Mouse (Mus musculus): ENCODE data around the gene Ilf2.

The Ilf2 gene

GRCm38 (mm10) chr3:90508950-90509746, 33.2 kb downstream of the Ilf2 start, which contains the start of gene Chtop:
Gene Chtop, minus strand, starts transcription at chr3:90509498.
- peak; percentile 95 for DNase-seq (ENCODE audit: low read depth, low spot score)

GRCm38 (mm10) chr3:90509747-90510123, 33.8 kb downstream of the Ilf2 start:
- no peak for DNase-seq (ENCODE audit: low read depth, low spot score)

- no peak for DNase-seq (ENCODE audit: low read depth, low spot score)
These were observed 36.4 kb downstream of the Ilf2 start for GRCm38 (mm10) chr3:90512276-90512675.

- DNase-seq (ENCODE audit: low read depth, low spot score): no peak
These were observed 37.2 kb downstream of the Ilf2 start for GRCm38 (mm10) chr3:90512948-90513642.

- DNase-seq (ENCODE audit: low read depth, low spot score): no peak
These were observed 38.1 kb downstream of the Ilf2 start, which contains the start of the genes S100a1 and S100a13 for GRCm38 (mm10) chr3:90513796-90514590. Gene S100a1, minus strand, starts transcription at chr3:90514392. Gene S100a13, plus strand, starts transcription at chr3:90514435.

- DNase-seq (ENCODE audit: low read depth, low spot score): no peak
These were observed 38.8 kb downstream of the Ilf2 start for GRCm38 (mm10) chr3:90514691-90515090.

- DNase-seq (ENCODE audit: low read depth, low spot score): no peak
These were observed 39.3 kb downstream of the Ilf2 start for GRCm38 (mm10) chr3:90515242-90515641.

- no peak for DNase-seq (ENCODE audit: low read depth, low spot score)
These were observed 39.9 kb downstream of the Ilf2 start for GRCm38 (mm10) chr3:90515789-90516188.

GRCm38 (mm10) chr3:90517711-90518110, 41.8 kb downstream of the Ilf2 start:
- no peak for DNase-seq (ENCODE audit: low read depth, low spot score)

GRCm38 (mm10) chr3:90525421-90525820, 49.5 kb downstream of the Ilf2 start:
- DNase-seq (ENCODE audit: low read depth, low spot score): no peak

- no peak for DNase-seq (ENCODE audit: low read depth, low spot score)
These were observed 50.1 kb downstream of the Ilf2 start for GRCm38 (mm10) chr3:90526076-90526475.

- DNase-seq (ENCODE audit: low read depth, low spot score): no peak
These were observed 50.7 kb downstream of the Ilf2 start, which contains the start of gene S100a14 for GRCm38 (mm10) chr3:90526580-90526979. Gene S100a14, plus strand, starts transcription at chr3:90526856.

GRCm38 (mm10) chr3:90527291-90527873, 51.5 kb downstream of the Ilf2 start:
- DNase-seq (ENCODE audit: low read depth, low spot score): no peak

- no peak for DNase-seq (ENCODE audit: low read depth, low spot score)
These were observed 55.8 kb downstream of the Ilf2 start for GRCm38 (mm10) chr3:90531713-90532112.

GRCm38 (mm10) chr3:90535446-90535845, 59.5 kb downstream of the Ilf2 start:
- DNase-seq (ENCODE audit: low read depth, low spot score): no peak

- DNase-seq (ENCODE audit: low read depth, low spot score): no peak
These were observed 61.4 kb downstream of the Ilf2 start, which contains the start of gene S100a16 for GRCm38 (mm10) chr3:90537141-90537904. Gene S100a16, plus strand, starts transcription at chr3:90537254.

GRCm38 (mm10) chr3:90537905-90538296, 62.0 kb downstream of the Ilf2 start:
- no peak for DNase-seq (ENCODE audit: low read depth, low spot score)

Data from brain, embryonic 18.5 days (tissue).